Mouse (Mus musculus) E14TG2a.4 (cell line): ENCODE measurements around the gene Ufc1.
"Not testable (repeated sequence)": the region's sequence is repeated elsewhere in the genome, so short reads cannot be mapped to it uniquely, and the experiment has no call there.

Source experiments
- H3K27me3 ChIP-seq: 2 replicates; pipeline ENCODE4 v1.6.1; 2014; ENCODE audit warnings: low read length, control low read depth; ENCODE audit not compliant: insufficient read depth
- H3K36me3 ChIP-seq: 2 replicates; pipeline ENCODE4 v1.6.1; 2014; ENCODE audit warnings: low read length, control low read depth; ENCODE audit not compliant: insufficient read depth
- H3K4me1 ChIP-seq: replicated peaks from 2 replicates; pipeline ENCODE4 v1.6.1; 2014; ENCODE audit warnings: low read depth, low read length, control low read depth
- H3K4me3 ChIP-seq: replicated peaks from 2 replicates; pipeline ENCODE4 v1.5.1; 2014; ENCODE audit warnings: mild to moderate bottlenecking, low read length
- H3K9me3 ChIP-seq: 2 replicates; pipeline ENCODE4 v1.6.1; 2014; ENCODE audit warnings: low read length, control low read depth
- CTCF ChIP-seq: conservative IDR thresholded peaks from 2 replicates; pipeline ENCODE4 v1.5.1; 2014; ENCODE audit warnings: low read length
- NANOG ChIP-seq: IDR thresholded peaks from 2 replicates; pipeline ENCODE4 v1.6.1; 2014; ENCODE audit warnings: borderline replicate concordance, low read length, mixed read lengths
- POU5F1 ChIP-seq: IDR thresholded peaks from 2 replicates; pipeline ENCODE4 v1.6.1; 2014; ENCODE audit warnings: low read length, borderline replicate concordance

Gene Ufc1

DNA sequence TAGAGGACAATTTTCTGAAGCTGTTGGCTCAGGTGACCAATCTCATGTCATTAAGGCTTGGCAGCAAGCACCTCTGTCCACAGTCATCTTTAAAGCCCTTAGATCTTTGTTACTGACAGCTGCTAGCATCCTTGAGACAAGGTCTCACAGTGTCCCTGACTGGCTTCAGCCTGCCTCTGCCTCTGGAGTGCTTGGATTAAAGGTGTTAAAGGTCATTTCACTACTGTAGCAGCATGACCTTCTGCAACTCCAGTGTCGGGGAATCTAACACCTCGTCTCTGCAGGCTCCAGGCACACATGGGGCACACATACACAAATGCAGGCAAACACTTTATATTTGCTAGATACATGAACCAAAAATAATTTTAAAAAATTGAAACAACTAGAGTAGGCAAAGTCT is 30.7 kb upstream of the Ufc1 start:
- TF ChIP-seq NANOG (no peak), POU5F1 (no peak), CTCF (no peak)
- no peaks in the 10 kb centered on the region for H3K27me3 ChIP-seq
- H3K9me3 ChIP-seq, result no peaks in the 10 kb centered on the region
- H3K4me3 ChIP-seq, result no peak overlapping the region
- peaks cover 23% of the 10 kb centered on the region for H3K36me3 ChIP-seq
- H3K4me1 ChIP-seq, result peaks cover 74% of the 10 kb centered on the region

DNA sequence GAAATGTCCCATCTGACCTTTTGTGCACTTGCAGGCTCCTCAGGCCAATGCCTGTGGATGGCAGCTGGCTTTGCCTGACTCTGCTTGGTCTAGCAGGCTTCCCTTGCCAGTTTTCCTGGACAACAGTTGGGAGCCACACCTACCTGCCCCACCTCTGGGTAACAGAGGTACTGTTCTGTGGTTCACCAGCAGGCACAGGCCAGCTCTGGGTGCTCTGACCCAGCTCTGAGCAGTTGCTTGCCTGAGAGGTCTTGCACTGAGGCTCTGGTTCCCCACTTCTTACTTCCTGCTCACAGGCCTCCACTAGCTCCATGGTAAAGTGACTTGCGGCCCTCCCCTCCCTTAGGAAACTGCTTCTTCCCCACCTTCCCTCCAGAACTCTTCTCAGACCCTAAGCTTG is 27.2 kb upstream of the Ufc1 start:
- no peaks in the 10 kb centered on the region for H3K9me3 ChIP-seq
- H3K36me3 ChIP-seq, result peaks cover 17% of the 10 kb centered on the region
- H3K4me3 ChIP-seq, result 0 out of 2 replicates have a peak overlapping the region, but pooled peaks have one; percentile 35
- H3K4me1 ChIP-seq, result peaks cover 71% of the 10 kb centered on the region
- H3K27me3 ChIP-seq, result no peaks in the 10 kb centered on the region
- TF ChIP-seq NANOG, result no peak
- no peak for TF ChIP-seq CTCF
- no peak for TF ChIP-seq POU5F1

DNA sequence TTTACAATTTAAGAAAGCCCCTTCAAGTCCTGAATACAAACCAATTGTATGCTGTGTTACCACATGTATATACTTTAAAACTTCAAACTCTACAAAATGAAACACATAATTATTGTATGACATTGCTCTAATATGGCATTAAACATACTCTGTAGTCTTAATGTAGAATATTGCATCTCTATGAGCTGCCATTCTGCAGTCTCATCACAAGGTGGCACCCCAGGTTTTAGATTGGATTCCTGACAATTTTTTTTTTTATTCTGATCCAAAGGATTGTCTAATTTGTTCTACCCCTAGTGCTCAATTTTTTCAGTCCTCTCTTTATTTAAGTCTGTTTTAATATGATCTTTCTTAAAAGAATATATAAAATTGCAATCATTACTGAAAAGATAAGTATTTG is 26.6 kb upstream of the Ufc1 start:
- Histone ChIP-seq H3K27me3 (no peaks in the 10 kb centered on the region), H3K4me3 (no peak overlapping the region), H3K4me1 (peaks cover 71% of the 10 kb centered on the region), H3K36me3 (peaks cover 15% of the 10 kb centered on the region), H3K9me3 (no peaks in the 10 kb centered on the region)
- TF ChIP-seq POU5F1 (no peak), NANOG (no peak), CTCF (peak; percentile 55)

DNA sequence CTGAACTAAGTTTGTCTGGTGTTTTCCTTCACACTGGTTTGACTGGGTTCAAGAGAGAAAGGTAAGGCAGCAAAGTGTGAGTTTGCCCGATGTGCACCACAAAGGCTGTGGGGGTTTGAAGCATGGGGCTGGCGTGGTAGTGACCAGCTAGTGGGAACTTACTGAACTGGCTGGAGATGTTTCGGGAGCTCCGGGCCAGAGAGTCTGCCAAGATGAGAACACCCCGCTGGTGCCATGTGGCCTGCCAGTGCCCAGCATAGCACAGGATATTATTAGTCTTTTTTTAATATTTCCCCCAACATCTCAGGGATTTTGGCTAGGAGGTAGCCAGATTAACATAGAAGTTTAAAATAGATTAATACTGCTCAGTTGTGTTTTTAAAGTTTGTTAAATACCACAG is 25.3 kb upstream of the Ufc1 start:
- no peaks in the 10 kb centered on the region for H3K9me3 ChIP-seq
- TF ChIP-seq NANOG (no peak), POU5F1 (no peak), CTCF (no peak)
- H3K36me3 ChIP-seq, result peaks cover 3% of the 10 kb centered on the region
- peaks cover 59% of the 10 kb centered on the region for H3K4me1 ChIP-seq
- no peaks in the 10 kb centered on the region for H3K27me3 ChIP-seq
- peak overlapping the region; percentile 87 for H3K4me3 ChIP-seq

DNA sequence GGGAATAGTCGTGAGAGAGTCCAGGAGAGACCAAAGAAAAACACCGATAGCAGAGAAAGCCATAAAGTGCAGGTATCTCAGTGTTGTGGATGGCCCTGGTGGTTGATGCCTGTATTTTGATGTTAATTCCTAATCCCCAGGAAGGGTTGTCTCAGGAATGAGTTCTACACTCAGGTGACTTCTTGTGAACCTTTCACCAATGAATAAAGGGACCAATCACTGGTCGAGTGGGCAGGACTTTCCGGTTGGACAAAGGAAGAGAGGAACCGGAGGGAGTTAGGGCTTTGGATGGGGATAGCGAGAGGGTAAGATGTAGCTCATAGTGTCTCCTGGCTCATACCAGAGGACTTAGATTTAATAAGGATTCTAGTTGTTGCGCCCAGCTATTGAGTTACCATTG is 24.9 kb upstream of the Ufc1 start:
- no peaks in the 10 kb centered on the region for H3K27me3 ChIP-seq

DNA sequence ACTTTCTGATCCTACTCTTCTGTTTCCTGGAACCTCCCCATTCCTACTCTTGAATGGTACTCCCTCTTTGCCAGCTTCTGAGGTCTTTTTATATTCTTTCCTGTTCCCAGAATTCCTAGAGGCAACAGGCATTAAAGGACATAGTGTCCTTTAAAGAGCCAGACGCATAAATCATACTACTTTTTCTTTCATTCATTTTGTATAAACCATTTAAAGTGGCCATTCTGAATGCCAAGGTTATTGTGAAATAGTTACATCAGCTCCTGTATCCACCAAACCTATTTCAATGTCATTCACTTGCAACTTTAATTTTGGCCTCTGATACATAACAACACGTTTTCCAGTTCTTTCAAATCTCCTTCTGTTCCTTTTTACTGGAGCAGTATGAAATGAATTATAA is 14.5 kb upstream of the Ufc1 start:
- no peaks in the 10 kb centered on the region for H3K27me3 ChIP-seq
- H3K4me1 ChIP-seq, result peaks cover 7% of the 10 kb centered on the region; the same call in 1 of the 2 replicates
- H3K4me3 ChIP-seq, result no peak overlapping the region
- H3K36me3 ChIP-seq, result no peaks in the 10 kb centered on the region
- no peaks in the 10 kb centered on the region for H3K9me3 ChIP-seq
- TF ChIP-seq CTCF (no peak), NANOG (no peak), POU5F1 (no peak)

More for the DNA sequence above, 24.9 kb upstream of the Ufc1 start:
- Histone ChIP-seq H3K4me3 (peak overlapping the region; percentile 87), H3K4me1 (peaks cover 55% of the 10 kb centered on the region), H3K9me3 (no peaks in the 10 kb centered on the region), H3K36me3 (no peaks in the 10 kb centered on the region)
- peak; percentile 81 for TF ChIP-seq NANOG
- no peak for TF ChIP-seq POU5F1

DNA sequence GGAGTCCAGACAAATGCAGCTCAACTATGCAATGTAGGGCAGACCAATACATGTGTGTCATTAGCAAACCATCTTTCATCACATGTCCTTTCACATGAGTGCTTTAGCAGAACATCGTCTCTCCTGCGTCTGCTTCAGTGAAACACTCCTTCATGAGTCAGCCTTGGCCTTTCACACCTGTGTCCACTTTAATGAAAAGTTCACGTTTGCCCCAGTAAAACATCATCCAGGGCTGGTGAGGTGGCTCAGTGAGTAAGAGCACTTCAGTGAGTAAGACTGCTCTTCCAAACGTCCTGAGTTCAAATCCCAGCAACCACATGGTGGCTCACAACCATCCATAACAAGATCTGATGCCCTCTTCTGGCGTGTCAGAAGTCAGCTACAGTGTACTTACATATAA is 11.3 kb upstream of the Ufc1 start:
- not testable (repeated sequence) for H3K36me3 ChIP-seq, H3K9me3 ChIP-seq, H3K4me3 ChIP-seq, H3K27me3 ChIP-seq, H3K4me1 ChIP-seq

DNA sequence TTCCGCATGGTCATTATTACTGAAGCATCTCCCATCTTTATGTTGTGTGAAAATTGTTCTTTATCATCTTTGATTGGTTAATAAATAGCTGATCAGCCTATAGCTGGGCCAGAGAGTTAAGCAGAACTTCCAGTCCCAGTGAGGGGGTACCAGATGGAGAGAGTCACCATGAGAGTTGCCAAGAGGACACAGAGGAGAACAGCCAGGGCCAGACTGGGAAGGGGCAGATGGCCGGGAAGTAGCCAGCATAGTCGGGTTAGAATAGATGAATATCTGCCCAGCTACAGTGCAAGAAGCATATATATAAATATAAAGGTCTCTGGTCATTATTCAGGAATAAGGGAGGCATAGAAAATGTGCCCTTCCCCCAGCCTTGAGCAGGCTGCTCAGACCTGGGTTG is 3.4 kb upstream of the Ufc1 start:
- Histone ChIP-seq H3K4me3 (no peak overlapping the region), H3K36me3 (no peaks in the 10 kb centered on the region), H3K9me3 (no peaks in the 10 kb centered on the region), H3K4me1 (peaks cover 22% of the 10 kb centered on the region), H3K27me3 (no peaks in the 10 kb centered on the region)
- TF ChIP-seq CTCF, result no peak
- TF ChIP-seq POU5F1, result no peak
- TF ChIP-seq NANOG, result no peak

DNA sequence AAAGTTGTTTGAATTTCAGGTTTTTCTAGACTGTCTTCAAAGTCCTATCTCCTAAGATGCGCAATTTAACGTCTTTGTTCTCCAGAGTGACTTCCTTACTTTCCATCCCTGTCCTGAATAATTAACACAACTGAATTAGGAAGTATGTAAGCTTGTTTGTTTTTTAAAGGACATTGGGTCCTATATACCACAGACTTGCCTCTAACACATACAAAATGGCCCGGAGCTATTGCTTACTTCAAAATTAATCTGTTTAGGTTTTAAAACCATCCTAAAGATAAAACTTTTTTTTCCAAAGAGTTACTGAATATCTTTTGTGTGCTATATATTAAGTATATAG is 209 bp upstream of the Ufc1 start:
- Histone ChIP-seq H3K4me1 (peaks cover 41% of the 10 kb centered on the region), H3K9me3 (no peaks in the 10 kb centered on the region), H3K36me3 (peaks cover under 1% of the 10 kb centered on the region), H3K4me3 (peak overlapping the region; percentile 94), H3K27me3 (no peaks in the 10 kb centered on the region)
- no peak for TF ChIP-seq POU5F1
- no peak for TF ChIP-seq CTCF
- TF ChIP-seq NANOG, result no peak
